Mouse (Mus musculus): Measurements from ENCODE around the gene Etv6. TPM values are rescaled to one million over a fixed set of nuclear protein-coding genes. Genes with fewer than 3 reads are reported as not detected.

Gene Etv6
- polyA plus RNA-seq, 1 experiment, result 20.9 TPM

DNA sequence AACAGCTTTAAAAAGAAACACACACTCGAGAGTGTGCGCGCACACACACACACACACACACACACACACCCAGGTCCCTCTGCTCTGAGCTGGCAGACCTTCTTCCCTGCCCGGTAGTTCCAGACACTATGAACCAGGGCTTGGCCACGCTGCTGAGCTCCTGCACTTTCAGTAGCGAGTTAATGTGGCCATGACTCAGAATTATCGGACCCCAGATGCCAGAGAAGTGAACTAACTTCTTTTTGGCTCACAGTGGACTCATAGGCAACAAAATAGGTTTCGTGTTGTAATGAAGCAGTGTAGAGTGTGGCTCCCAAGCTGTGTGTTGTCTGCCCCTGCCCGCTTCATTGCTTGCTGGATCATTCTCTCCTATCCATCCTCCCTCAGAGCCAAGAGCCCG is 165.1 kb downstream of the Etv6 start:
- no peak overlapping the region for H3K4me3 ChIP-seq (replicated peaks; ENCODE audit: extremely low read depth, low read depth, low read length)
- TF ChIP-seq POLR2A (IDR thresholded peaks at IDR 0.05; ENCODE audit: borderline replicate concordance, extremely low read depth, low read depth, low read length) (no peak), CTCF (IDR thresholded peaks at IDR 0.05; ENCODE audit: insufficient read depth, low read length) (no peak)
- no peak for DNase-seq
- 50% methylated on average over 10 of the region's 10 CpGs for WGBS
- H3K4me1 ChIP-seq (ENCODE audit: control insufficient read depth, insufficient read depth, low read length), result peaks cover 13% of the 10 kb centered on the region

DNA sequence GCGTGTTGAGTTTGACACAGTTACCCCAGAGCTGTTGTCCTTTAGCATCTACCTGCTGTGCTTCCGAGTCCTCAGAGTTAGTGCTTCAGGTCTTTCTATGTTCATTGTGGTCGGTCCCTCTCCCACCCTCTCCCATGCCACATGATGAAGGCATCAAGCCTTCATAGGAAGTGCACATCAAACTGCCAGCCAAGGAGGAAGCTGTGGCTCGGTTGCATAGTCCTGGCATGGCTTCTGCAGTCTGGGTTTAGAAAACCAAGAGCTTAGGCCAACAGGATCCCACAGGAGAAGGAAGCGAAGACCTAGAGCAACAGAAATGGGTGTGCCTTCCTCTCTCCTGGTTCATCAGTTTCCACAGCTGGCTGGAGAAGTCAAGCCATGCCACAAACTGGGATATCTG is 166.7 kb downstream of the Etv6 start:
- no peak for DNase-seq
- Histone ChIP-seq H3K4me1 (ENCODE audit: control insufficient read depth, insufficient read depth, low read length) (peaks cover 13% of the 10 kb centered on the region), H3K4me3 (replicated peaks; ENCODE audit: extremely low read depth, low read depth, low read length) (no peak overlapping the region)
- WGBS, result 62% methylated on average over 5 of the region's 5 CpGs
- TF ChIP-seq POLR2A (IDR thresholded peaks at IDR 0.05; ENCODE audit: borderline replicate concordance, extremely low read depth, low read depth, low read length), result no peak
- TF ChIP-seq CTCF (IDR thresholded peaks at IDR 0.05; ENCODE audit: insufficient read depth, low read length), result no peak

DNA sequence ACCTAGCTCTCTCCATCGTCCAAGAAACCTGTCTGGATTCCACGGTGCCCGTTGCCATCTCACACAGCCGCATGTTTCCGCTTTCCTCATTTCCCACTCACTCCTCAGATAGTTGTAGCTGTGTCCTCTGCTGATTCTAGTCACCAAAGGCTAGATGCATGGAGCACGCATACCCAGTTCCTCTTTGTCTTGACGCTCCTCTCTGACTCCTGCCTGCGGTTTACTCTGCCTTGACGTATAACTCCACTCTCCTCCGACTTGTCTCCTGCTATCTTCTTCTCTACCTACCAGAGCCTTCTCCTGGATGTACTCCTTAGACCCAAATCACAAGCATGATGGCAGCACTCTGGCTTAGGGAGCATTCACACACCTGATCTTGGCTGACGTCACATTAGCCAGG is 169.7 kb downstream of the Etv6 start:
- WGBS, result 87% methylated on average over 11 of the region's 11 CpGs
- peaks cover 11% of the 10 kb centered on the region for H3K4me1 ChIP-seq (ENCODE audit: control insufficient read depth, insufficient read depth, low read length)
- no peak overlapping the region for H3K4me3 ChIP-seq (replicated peaks; ENCODE audit: extremely low read depth, low read depth, low read length)
- DNase-seq, result no peak
- TF ChIP-seq CTCF (IDR thresholded peaks at IDR 0.05; ENCODE audit: insufficient read depth, low read length) (no peak), POLR2A (IDR thresholded peaks at IDR 0.05; ENCODE audit: borderline replicate concordance, extremely low read depth, low read depth, low read length) (no peak)

DNA sequence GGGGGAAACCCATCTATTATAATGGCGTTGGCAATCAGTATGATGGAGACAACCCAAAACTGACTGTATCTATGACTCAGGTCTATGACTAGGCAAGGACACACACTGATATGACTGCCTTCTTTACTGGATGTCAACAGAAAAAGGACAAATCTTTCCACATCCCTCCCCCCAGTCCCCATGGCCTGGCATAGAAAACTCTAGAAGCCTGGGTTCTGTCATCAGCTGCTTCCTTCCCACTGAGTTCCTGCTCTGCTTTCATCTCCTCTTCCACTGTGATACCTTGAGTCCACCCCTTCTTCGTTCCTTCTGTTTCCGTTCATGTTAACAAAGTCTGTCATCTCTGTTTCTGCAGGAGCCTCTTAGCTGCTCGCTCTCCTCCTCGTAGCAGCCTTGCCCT is 170.2 kb downstream of the Etv6 start:
- no peak for TF ChIP-seq CTCF (IDR thresholded peaks at IDR 0.05; ENCODE audit: insufficient read depth, low read length)
- no peak for TF ChIP-seq POLR2A (IDR thresholded peaks at IDR 0.05; ENCODE audit: borderline replicate concordance, extremely low read depth, low read depth, low read length)
- 71% methylated on average over 5 of the region's 5 CpGs for WGBS
- Histone ChIP-seq H3K4me1 (ENCODE audit: control insufficient read depth, insufficient read depth, low read length) (peaks cover 8% of the 10 kb centered on the region; the same call in 1 of the 2 replicates), H3K4me3 (replicated peaks; ENCODE audit: extremely low read depth, low read depth, low read length) (no peak overlapping the region)
- DNase-seq, result no peak

DNA sequence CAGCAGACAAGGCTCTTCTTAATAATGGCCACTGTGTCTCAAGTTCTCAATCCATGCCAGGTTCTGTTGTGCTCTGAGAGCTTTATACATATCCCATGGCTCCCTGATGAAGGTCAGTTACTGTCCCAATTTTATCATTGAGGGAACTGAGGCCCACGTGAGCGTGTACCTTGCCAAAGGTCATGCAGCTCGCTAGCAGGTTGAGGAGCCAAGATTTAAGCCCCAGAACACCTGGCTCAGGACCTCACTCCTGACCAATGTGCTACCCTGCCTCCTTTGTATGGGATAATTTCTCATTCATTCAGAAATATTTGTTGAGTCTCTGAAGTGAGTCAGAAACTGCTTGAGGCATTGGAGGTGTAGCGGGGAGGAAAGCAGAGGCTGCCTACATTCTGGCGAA is 170.8 kb downstream of the Etv6 start:
- Histone ChIP-seq H3K4me1 (ENCODE audit: control insufficient read depth, insufficient read depth, low read length) (peaks cover 8% of the 10 kb centered on the region; the same call in 1 of the 2 replicates), H3K4me3 (replicated peaks; ENCODE audit: extremely low read depth, low read depth, low read length) (no peak overlapping the region)
- no peak for TF ChIP-seq POLR2A (IDR thresholded peaks at IDR 0.05; ENCODE audit: borderline replicate concordance, extremely low read depth, low read depth, low read length)
- no peak for TF ChIP-seq CTCF (IDR thresholded peaks at IDR 0.05; ENCODE audit: insufficient read depth, low read length)
- DNase-seq, result no peak
- 93% methylated on average over 5 of the region's 5 CpGs for WGBS

DNA sequence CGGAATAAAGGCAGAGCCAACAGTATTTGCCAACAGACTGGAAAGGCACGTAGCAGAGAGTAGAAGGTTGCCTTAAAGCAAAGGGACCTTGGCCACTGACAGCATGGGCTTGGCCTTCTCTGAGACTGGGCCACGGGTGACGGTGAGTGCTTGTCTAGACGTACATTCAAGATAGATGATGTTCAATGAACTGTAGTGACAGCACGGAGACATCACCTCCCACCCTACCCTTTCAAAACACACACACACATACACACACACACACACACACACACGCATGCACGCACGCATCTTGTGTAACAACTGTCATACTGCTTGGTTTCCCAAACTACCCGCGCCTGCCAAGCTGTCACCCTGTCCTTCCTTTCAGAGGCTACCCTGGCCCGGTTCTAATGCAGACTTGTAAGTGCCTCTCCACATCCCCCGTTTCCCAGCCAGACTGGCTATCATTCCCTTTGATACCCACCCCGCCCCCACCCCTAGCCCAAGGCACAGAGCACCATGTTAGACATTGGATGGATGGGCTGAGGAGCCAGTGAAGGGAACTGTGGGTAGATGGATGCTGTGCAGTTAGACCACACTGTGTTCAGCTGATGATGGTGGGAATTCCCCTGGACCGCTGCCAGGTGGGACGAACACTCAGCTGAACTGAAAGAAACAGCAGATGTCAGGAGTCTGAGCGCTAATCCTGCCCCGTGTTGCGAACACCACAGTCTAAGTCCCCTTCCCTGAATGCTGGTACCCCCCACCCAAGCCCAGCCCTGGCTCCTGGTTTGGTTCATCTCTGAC is 172.1 kb downstream of the Etv6 start:
- TF ChIP-seq CTCF (IDR thresholded peaks at IDR 0.05; ENCODE audit: insufficient read depth, low read length), result no peak
- TF ChIP-seq POLR2A (IDR thresholded peaks at IDR 0.05; ENCODE audit: borderline replicate concordance, extremely low read depth, low read depth, low read length), result no peak
- DNase-seq, result no peak
- no peak overlapping the region for H3K4me3 ChIP-seq (replicated peaks; ENCODE audit: extremely low read depth, low read depth, low read length)
- WGBS, result 74% methylated on average over 19 of the region's 19 CpGs
- 0 out of 2 replicates have a peak, but pooled peaks cover 7% of the 10 kb centered on the region for H3K4me1 ChIP-seq (ENCODE audit: control insufficient read depth, insufficient read depth, low read length)

DNA sequence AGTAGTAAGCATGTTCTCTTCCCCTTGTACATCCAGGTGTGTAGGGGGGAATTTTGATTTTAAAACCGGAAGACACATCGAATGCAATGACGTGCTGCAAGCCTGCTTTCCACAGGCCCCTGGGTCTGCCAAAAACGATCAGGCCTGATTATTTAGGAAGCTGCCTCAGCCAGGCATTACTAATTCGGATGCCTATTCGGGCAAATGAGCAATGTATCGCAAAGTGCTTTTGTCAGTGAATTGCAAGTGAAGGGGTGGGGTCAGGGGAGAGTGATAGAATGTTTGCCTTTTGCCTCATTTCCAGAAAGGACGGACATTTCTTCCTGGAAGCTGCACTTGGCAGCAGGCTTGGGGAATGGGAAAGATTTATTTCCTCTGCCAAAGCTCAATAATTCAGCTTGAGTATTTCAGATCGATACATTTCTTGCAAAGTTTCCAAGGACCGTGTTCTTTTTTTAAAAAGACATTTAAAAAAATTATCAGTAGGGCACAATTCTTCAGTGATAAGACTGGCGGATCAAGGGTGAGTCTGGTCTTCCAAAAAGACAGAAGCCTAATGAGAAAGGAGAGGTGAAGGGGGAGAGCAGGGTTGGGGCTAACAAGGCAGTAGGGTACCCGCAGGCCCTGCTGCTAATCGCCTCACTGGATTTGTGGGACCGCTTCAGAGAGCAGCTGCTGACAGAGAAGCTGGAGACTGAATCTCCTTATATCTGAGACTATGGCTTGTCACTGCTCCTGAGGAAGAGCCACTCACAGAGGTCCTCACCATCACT is 172.9 kb downstream of the Etv6 start:
- DNase-seq, result no peak
- no peak for TF ChIP-seq POLR2A (IDR thresholded peaks at IDR 0.05; ENCODE audit: borderline replicate concordance, extremely low read depth, low read depth, low read length)
- TF ChIP-seq CTCF (IDR thresholded peaks at IDR 0.05; ENCODE audit: insufficient read depth, low read length), result no peak
- no peak overlapping the region for H3K4me3 ChIP-seq (replicated peaks; ENCODE audit: extremely low read depth, low read depth, low read length)
- 57% methylated on average over 14 of the region's 14 CpGs for WGBS
- 0 out of 2 replicates have a peak, but pooled peaks cover 7% of the 10 kb centered on the region for H3K4me1 ChIP-seq (ENCODE audit: control insufficient read depth, insufficient read depth, low read length)

DNA sequence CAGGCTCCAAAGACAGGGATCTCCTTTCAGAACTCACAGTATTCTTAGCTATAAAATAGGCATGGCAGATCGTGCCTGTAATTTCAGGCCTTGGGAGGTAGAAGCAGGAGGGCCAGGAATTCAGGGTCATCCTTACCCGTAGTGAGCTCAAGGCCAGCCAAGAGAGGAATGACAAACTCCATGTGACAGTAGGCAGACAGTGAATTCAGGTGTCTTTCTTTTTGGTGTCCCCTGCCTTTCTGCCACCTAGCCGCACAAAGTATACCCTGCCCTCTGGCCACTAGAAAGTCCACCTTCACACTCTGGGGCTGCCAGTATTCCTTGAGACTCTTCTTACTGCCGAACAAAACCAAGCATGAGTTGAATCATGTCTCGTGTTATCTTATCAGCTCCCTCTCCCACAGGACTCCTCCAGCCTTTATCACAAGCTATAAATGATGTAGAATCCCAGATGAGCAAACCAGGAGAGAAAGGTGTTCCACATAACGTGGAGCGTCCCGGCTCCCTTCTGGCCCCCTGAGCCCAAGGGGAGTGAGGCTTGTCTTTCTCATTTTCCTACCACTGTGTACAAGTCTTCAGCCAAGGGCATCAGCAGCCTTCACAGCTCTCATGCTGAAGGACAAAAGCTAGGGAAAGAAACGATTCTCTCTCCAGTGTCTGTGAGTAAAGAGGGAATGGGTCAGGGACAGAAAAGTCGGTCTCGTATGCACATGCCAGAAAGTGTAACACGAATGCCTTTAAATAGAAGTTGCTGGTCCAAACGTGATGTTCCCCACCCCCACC is 175.4 kb downstream of the Etv6 start:
- TF ChIP-seq POLR2A (IDR thresholded peaks at IDR 0.05; ENCODE audit: borderline replicate concordance, extremely low read depth, low read depth, low read length) (no peak), CTCF (IDR thresholded peaks at IDR 0.05; ENCODE audit: insufficient read depth, low read length) (no peak)
- WGBS, result 76% methylated on average over 13 of the region's 13 CpGs
- Histone ChIP-seq H3K4me1 (ENCODE audit: control insufficient read depth, insufficient read depth, low read length) (0 out of 2 replicates have a peak, but pooled peaks cover 7% of the 10 kb centered on the region), H3K4me3 (replicated peaks; ENCODE audit: extremely low read depth, low read depth, low read length) (no peak overlapping the region)
- no peak for DNase-seq

DNA sequence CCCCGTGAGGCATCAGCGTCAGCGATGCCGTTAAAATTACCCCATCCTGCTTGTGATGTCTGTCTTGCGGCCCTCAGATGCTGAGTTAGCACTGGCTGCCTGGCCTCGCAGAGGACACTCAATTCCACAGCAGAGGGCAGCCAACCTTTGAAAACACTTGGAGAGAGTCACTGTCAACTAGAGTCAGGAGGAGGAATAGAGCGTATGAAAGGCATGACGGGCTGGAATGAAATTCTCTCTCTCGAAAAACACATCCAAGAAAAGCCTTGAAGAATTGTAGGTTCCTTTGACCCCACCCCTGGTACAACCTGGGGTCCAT is 175.9 kb downstream of the Etv6 start:
- Histone ChIP-seq H3K4me3 (replicated peaks; ENCODE audit: extremely low read depth, low read depth, low read length) (no peak overlapping the region), H3K4me1 (ENCODE audit: control insufficient read depth, insufficient read depth, low read length) (0 out of 2 replicates have a peak, but pooled peaks cover 7% of the 10 kb centered on the region)
- TF ChIP-seq POLR2A (IDR thresholded peaks at IDR 0.05; ENCODE audit: borderline replicate concordance, extremely low read depth, low read depth, low read length) (no peak), CTCF (IDR thresholded peaks at IDR 0.05; ENCODE audit: insufficient read depth, low read length) (no peak)
- 68% methylated on average over 9 of the region's 9 CpGs for WGBS
- DNase-seq, result no peak
